Mouse (Mus musculus) kidney, embryonic 14.5 days (tissue): ENCODE results near the gene Gins2. TPM values are rescaled to one million over a fixed set of nuclear protein-coding genes. Genes with fewer than 3 reads are reported as not detected.

Source experiments
- ATAC-seq: fragments of 200-750 bp; cut with Nextera tagmentation; 2 replicates; pipeline ENCODE4 v1.8.0; 2017; ENCODE audit warnings: moderate number of reproducible peaks, mild to moderate bottlenecking, moderate TSS enrichment, moderate library complexity; ENCODE audit not compliant: low FRiP score, low TSS enrichment
- H3K27ac ChIP-seq: fragments of 300-500 bp; sonication (generic); 2 replicates; pipeline ENCODE4 v1.5.1; 2014; ENCODE audit warnings: low read depth, mild to moderate bottlenecking, low read length, moderate library complexity, mixed read lengths
- H3K27me3 ChIP-seq: fragments of 300-500 bp; sonication (generic); 2 replicates; pipeline ENCODE4 v1.6.1; 2014; ENCODE audit warnings: mild to moderate bottlenecking, low read length; ENCODE audit not compliant: control insufficient read depth, insufficient read depth
- H3K36me3 ChIP-seq: fragments of 300-500 bp; sonication (generic); 2 replicates; pipeline ENCODE4 v1.6.1; 2014; ENCODE audit warnings: low read length, mixed read lengths; ENCODE audit not compliant: control insufficient read depth, insufficient read depth
- H3K4me1 ChIP-seq: fragments of 300-500 bp; sonication (generic); 2 replicates; pipeline ENCODE4 v1.6.1; 2014; ENCODE audit warnings: low read length, mixed read lengths; ENCODE audit not compliant: control insufficient read depth, insufficient read depth
- H3K4me2 ChIP-seq: fragments of 300-500 bp; sonication (generic); replicated peaks from 2 replicates; pipeline ENCODE4 v1.6.1; 2014; ENCODE audit warnings: low read depth, mild to moderate bottlenecking, low read length
- H3K4me3 ChIP-seq: fragments of 300-500 bp; sonication (generic); 2 replicates; pipeline ENCODE4 v1.5.1; 2014; ENCODE audit warnings: mild to moderate bottlenecking, low read length
- H3K9ac ChIP-seq: fragments of 300-500 bp; sonication (generic); 2 replicates; pipeline ENCODE4 v1.6.1; 2014; ENCODE audit warnings: low read depth, mild to moderate bottlenecking, low read length, moderate library complexity
- H3K9me3 ChIP-seq: fragments of 300-500 bp; sonication (generic); 2 replicates; pipeline ENCODE4 v1.6.1; 2016; ENCODE audit warnings: low read length; ENCODE audit not compliant: control insufficient read depth
- WGBS: fragments of 180-500 bp; shearing (Covaris S2); extraction: QIAGEN DNeasy Blood & Tissue Kit; methylation state at CpG from one replicate; pipeline ENCODE4 v1.1.7; 2014; 5-methylcytosine and 5-hydroxymethylcytosine counted together
- polyA plus RNA-seq: library from polyadenylated mRNA; unstranded; fragments of >200 nt; fragmentation: Nextera tagmentation; extraction: Ambion mirVana; gene quantifications from 2 replicates; pipeline ENCODE4 v1.2.1, GENCODE M21; 2014

Gins2 gene
- polyA plus RNA-seq, result 118 and 145 TPM in 2 replicates

DNA sequence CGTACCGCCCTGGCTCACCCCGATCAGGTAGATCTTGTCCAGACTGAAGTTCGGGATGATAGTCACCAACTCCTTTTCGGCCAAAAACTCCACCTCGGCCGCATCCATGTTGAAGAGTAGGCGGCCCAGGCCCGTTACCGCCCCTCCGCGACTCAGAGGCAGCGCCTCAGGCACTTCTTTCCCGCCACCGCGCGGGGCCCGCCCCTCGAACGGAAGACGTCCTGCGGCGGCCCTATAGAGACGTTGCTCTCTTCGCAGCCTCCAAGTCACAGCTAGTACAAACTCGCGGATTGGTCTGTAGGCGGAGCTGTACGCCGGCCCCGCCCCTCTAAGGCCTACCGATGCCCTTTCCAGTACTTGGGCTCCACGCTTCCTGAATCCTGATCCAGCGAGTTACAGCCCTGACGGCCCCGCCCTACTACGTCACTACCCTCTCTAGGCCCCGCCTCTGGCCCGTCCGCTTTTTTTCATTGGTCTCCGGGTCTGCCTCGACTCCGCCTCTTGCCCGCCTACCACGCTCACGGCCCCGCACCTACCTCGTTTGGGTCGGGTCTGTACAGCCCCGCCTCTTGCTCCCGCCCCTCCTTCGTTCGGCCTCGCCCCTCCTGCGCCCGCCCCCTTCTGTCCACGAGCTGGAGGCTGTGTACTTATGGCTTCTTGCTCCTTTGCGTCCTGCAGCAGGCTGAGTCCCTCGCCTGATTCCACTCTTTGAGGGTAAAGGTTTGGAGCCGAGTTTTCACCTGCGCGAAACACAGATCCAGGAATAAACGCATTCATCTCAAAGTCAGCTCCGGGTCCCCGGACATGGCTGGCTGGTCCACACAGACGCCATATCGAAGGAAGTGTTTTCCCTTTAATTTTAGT, at the start of gene Gins2:
TSS of gene Gins2 (minus strand) at position 397 of the 864 bp plus-strand sequence.
- peaks cover 5% of the 10 kb centered on the region; the same call in 1 of the 2 replicates for H3K4me1 ChIP-seq
- peak within 1 kb of the TSS; percentile 77 for H3K4me3 ChIP-seq
- peak within 1 kb of the TSS; percentile 73 for H3K27ac ChIP-seq
- peak within 1 kb of the TSS; percentile 85 for H3K9ac ChIP-seq
- WGBS, result under 1% methylated on average over 67 of the region's 67 CpGs
- H3K27me3 ChIP-seq, result no peaks in the 10 kb centered on the region
- peaks cover 14% of the 10 kb centered on the region; the same call in 1 of the 2 replicates for H3K36me3 ChIP-seq
- no peaks in the 10 kb centered on the region for H3K9me3 ChIP-seq
- H3K4me2 ChIP-seq, result peak within 1 kb of the TSS; percentile 92
- ATAC-seq, result peak; percentile 98

DNA sequence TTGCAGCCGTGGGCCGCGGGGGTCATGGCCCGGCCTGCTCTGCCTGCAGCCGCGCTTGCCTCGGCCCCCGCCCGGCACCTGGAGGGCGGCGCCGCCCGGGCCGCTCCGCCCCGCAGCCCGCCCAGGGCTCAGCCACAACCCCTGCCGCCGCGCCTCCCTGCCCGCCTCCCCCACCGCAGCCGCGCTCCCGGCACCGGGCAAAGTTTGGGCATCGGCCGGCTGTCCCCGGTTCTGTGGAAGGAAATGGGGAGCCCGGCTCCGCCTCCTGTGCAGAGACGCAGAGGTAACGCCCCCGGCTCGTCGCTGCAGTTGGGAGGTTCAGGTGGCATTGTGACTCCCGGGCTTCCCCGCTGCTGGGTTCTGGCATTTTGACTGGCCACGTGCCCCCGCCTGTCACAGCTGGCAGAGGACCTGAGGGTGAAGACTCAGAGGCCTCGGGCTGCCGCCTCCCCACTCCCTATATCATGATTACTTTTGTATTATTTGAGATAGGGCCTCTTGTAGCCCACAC, 45.3 kb upstream of the Gins2 start:
- H3K9ac ChIP-seq, result peak overlapping the region; percentile 62
- no peaks in the 10 kb centered on the region for H3K36me3 ChIP-seq
- peak overlapping the region; percentile 100 for H3K4me2 ChIP-seq
- peaks cover 10% of the 10 kb centered on the region for H3K4me1 ChIP-seq
- WGBS, result under 1% methylated on average over 36 of the region's 42 CpGs
- peaks cover 2% of the 10 kb centered on the region; the same call in 1 of the 2 replicates for H3K9me3 ChIP-seq
- H3K27me3 ChIP-seq, result no peaks in the 10 kb centered on the region; the same call in 1 of the 2 replicates
- ATAC-seq, result peak; percentile 72
- no peak overlapping the region for H3K27ac ChIP-seq
- H3K4me3 ChIP-seq, result peak overlapping the region; percentile 63

DNA sequence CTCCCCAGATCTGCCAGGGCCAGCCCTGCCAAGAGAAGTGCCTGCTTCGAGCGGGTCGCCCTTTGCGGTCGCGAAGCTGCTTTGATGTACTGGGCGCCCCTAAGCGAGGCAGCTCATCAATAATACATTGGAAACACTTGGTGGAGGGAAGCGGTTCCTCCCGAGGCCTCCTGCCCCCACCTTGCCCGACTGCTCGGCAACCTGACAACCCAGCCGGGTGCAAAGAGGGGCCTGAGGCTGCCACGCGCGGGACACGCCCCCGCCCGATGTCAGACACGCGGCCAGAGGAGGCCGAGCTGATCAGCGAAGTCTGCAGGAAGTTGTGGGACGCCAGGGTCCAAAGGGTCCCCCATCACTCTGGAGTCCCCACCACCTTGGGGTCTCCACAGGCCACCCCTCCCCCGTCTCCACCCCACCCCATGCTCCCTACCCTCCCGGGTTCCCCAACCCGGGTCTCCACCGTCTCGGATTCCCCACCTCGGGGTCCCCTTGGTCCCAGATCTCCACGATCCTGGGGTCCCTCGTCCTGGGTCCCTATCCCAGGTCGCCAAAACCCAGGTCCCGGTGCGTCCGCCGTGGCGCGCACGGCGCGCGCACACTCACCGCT, 44.7 kb upstream of the Gins2 start:
- H3K36me3 ChIP-seq, result no peaks in the 10 kb centered on the region
- no peaks in the 10 kb centered on the region; the same call in 1 of the 2 replicates for H3K27me3 ChIP-seq
- H3K9me3 ChIP-seq, result peaks cover 2% of the 10 kb centered on the region; the same call in 1 of the 2 replicates
- H3K4me3 ChIP-seq, result peak overlapping the region; percentile 63
- H3K9ac ChIP-seq, result peak overlapping the region; percentile 62
- H3K27ac ChIP-seq, result no peak overlapping the region
- ATAC-seq, result peak; percentile 41; the same call in 1 of the 2 replicates
- 1% methylated on average over 44 of the region's 44 CpGs for WGBS
- peaks cover 10% of the 10 kb centered on the region for H3K4me1 ChIP-seq
- peak overlapping the region; percentile 100 for H3K4me2 ChIP-seq

DNA sequence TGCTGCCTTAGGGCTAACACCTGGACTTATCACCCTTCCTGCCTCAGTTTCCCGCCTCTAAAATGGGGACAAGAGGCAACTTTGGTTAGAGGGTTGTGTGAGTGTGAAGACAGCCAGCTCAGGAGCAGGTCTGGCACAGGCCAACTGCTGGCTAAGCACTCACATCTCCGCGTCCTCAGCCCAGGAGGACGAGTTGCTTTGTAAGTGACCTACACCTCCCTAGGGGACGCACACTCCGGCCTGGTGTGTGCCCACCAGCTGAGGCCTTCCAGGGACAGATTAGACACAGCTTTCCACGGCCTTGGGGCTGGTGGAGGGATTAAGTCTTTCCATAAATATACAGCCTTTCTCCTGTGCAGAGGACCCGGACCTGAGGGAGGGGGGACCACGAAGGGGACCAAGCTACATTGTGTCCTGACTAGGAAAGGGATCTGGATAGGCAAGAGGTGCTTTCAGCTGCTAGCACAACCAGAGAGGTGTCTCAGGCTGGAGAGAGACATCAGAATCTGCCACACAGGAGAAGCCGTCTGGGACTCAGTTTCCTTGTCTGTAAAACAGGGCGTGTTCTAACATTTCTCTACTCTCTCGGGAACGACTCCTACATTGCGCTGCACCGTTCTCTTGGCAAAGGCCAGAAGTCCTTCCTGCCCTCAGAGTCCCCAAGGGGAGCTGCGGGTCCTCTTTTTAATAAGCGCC, 44.0 kb upstream of the Gins2 start:
- Histone ChIP-seq H3K4me2 (peak overlapping the region; percentile 100), H3K4me1 (peaks cover 10% of the 10 kb centered on the region), H3K27me3 (no peaks in the 10 kb centered on the region; the same call in 1 of the 2 replicates), H3K27ac (no peak overlapping the region), H3K9me3 (no peaks in the 10 kb centered on the region), H3K9ac (no peak overlapping the region), H3K36me3 (no peaks in the 10 kb centered on the region), H3K4me3 (no peak overlapping the region)
- 39% methylated on average over 17 of the region's 17 CpGs for WGBS
- no peak for ATAC-seq

DNA sequence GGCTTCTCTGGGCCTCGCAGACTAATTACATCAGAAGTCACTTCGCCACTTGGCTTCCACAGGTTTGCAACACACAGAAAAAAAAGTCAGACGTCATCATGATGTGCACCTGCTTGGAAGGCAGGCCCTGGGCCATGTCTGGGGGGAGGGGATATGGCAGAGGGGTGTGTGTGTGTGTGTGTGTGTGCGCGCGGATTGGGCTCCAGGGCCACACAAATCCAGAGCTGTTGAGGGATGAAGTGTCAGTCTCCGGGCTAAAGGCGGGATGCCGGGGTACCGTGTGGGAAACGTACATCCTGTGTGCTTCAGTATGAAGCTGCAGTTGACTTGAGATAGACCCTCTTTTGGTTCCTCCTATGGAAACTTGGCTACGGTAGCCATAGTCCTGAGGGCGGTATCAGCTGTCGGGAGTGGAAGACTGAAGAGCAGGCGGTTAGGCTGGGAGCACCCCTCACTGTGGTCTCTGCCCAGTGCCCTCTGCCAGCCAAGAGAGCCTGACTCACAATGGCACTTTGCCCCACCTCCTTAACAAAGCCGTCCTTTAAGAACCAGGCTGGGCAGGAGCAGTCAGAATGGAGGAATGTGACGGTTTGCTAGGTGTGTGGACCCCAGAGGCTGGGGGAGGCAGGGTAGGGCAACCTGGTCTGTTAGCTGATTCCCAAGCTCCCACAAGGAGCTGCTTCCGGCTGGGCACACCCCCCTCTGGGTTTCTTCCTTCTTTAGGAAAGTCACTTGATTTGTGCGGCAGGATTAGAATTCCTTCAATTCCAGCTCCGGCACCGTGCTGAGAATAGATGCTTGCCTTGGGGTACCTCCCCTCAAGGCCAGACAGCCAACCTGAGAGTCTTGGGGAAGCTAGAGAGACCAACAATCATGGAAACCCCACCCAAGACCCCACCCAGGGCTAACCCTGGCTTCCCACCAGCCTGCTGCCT, 42.6 kb upstream of the Gins2 start:
- Histone ChIP-seq H3K36me3 (no peaks in the 10 kb centered on the region), H3K9ac (no peak overlapping the region), H3K9me3 (no peaks in the 10 kb centered on the region), H3K4me2 (no peak overlapping the region), H3K4me3 (no peak overlapping the region), H3K27me3 (no peaks in the 10 kb centered on the region; the same call in 1 of the 2 replicates), H3K27ac (no peak overlapping the region), H3K4me1 (peaks cover 10% of the 10 kb centered on the region)
- no peak for ATAC-seq
- 81% methylated on average over 21 of the region's 21 CpGs for WGBS

DNA sequence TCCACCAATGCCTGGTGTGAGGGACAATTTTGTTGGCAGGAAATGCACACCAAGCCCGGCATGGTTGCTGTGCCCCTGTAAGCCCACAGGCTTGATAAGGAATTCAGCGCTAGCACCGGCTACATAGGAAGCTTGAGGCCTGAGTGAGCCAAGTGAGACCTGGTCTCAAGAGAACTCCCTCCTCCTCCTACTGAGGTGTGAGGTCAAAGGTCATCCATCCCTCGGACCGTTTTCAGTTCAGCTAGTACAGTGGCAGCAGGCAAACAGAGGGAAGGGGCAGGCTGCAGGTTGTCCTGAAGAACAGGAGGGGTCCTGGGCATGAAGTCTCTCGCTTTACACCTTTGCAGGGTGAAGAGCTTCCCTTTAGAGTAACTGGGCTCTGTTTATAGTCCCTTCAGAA, 41.7 kb upstream of the Gins2 start:
- ATAC-seq, result no peak
- no peak overlapping the region for H3K27ac ChIP-seq
- H3K36me3 ChIP-seq, result no peaks in the 10 kb centered on the region
- H3K9ac ChIP-seq, result no peak overlapping the region
- H3K9me3 ChIP-seq, result no peaks in the 10 kb centered on the region
- peaks cover 10% of the 10 kb centered on the region for H3K4me1 ChIP-seq
- H3K27me3 ChIP-seq, result no peaks in the 10 kb centered on the region; the same call in 1 of the 2 replicates
- WGBS, result 36% methylated on average over 6 of the region's 6 CpGs
- H3K4me2 ChIP-seq, result no peak overlapping the region
- no peak overlapping the region for H3K4me3 ChIP-seq

DNA sequence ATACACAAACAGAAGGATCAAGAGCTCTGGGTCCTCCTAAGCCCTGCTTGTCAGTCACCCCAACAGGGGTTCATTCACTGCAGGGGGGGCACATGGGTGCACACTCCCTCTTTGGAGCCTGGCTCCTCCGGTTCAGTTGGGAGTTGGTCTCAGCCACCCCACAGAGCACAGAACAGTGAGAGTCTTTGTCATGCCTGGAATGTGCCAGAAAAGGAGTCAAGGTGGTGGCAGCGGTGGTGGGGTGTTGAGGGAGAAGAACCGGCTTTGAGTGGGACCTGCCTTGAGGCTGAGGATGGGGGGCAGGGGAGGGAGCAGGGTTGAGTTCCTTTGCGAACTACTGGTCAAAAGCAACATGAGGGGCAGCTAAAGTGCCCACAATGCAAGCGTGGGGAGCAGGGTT, 40.9 kb upstream of the Gins2 start:
- Histone ChIP-seq H3K27me3 (no peaks in the 10 kb centered on the region; the same call in 1 of the 2 replicates), H3K4me1 (peaks cover 10% of the 10 kb centered on the region), H3K9ac (no peak overlapping the region), H3K9me3 (no peaks in the 10 kb centered on the region), H3K36me3 (no peaks in the 10 kb centered on the region), H3K4me3 (no peak overlapping the region), H3K27ac (no peak overlapping the region), H3K4me2 (no peak overlapping the region)
- WGBS, result 59% methylated on average over 5 of the region's 5 CpGs
- no peak for ATAC-seq

DNA sequence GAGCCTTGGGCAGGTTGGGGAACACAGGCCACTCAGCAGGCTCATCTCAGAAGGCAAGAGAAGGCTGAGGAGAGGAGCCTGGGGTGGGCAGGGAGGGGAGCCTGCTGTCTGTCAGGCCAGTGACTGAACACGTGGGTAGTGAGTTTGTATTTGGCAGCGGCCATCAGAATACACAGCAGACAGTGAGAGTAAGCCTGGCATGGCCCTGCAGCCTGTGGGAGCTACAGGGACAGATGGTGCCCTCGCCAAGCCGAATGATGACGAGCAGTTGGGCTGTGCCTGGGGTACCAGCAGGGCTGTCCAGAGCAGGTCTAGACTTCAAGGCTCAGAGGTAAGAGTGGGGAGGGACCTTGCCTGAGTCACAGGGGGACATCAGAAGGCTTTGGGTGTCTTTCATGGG, 38.2 kb upstream of the Gins2 start:
- H3K4me2 ChIP-seq, result no peak overlapping the region
- WGBS, result 85% methylated on average over 5 of the region's 5 CpGs
- ATAC-seq, result no peak

More for the DNA sequence above, 38.2 kb upstream of the Gins2 start:
- no peak overlapping the region for H3K27ac ChIP-seq
- H3K36me3 ChIP-seq, result no peaks in the 10 kb centered on the region
- H3K9ac ChIP-seq, result no peak overlapping the region
- H3K4me1 ChIP-seq, result peaks cover 12% of the 10 kb centered on the region
- H3K4me3 ChIP-seq, result no peak overlapping the region
- H3K27me3 ChIP-seq, result no peaks in the 10 kb centered on the region
- H3K9me3 ChIP-seq, result no peaks in the 10 kb centered on the region
